Mouse (Mus musculus): Measurements from ENCODE around the gene Olfr1417. TPM values are rescaled to one million over a fixed set of nuclear protein-coding genes. Genes with fewer than 3 reads are reported as not detected.
"Not testable (repeated sequence)": the region's sequence is repeated elsewhere in the genome, so short reads cannot be mapped to it uniquely, and the experiment has no call there.

Gene Olfr1417
- not detected in 2 replicates for total RNA-seq (2014; fragmentation: Nextera tagmentation)
- total RNA-seq (2017) = 0.05 and 0.29 TPM in 2 replicates
- not detected in 2 replicates for polyA plus RNA-seq (2012)

DNA sequence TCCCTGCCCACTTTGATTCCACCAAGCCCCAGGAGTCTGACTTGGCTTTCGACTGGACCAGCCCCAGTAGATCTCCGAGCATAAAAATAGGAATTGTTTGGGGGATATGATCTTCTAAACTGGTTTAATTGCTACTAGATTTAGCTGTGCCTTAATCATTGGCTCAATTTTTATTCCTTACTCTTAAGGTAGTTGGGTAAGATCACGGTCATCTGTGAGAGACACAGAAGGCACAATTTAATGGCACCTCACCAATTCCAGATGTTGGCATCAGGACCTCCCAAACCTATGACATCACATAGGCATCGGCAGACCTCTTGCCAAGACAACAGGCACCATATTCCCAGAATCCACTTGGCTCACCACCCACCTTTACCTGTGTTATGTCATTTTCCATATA, at the start of gene Olfr1417:
Gene Olfr1417, minus strand, starts transcription at position 101 of the 400 bp plus-strand sequence.
- Histone ChIP-seq H3K9me3 (replicated peaks) (no peaks in the 10 kb centered on the region), H3K36me3 (replicated peaks) (no peaks in the 10 kb centered on the region), H3K27me3 (ENCODE audit: insufficient read depth, low read length) (no peaks in the 10 kb centered on the region; the same call in 1 of the 2 replicates), H3K4me3 (ENCODE audit: low read depth, low read length) (no peak within 1 kb of the TSS), H3K4me1 (ENCODE audit: insufficient read depth, low read depth, low read length) (no peaks in the 10 kb centered on the region)
- no peak for TF ChIP-seq POLR2AphosphoS5 (IDR thresholded peaks at IDR 0.05; ENCODE audit: insufficient replicate concordance, low read depth, low read length)
- no peak for DNase-seq (ENCODE audit: low spot score)
- ATAC-seq (ENCODE audit: extremely low read depth, insufficient number of reproducible peaks, low FRiP score, poor library complexity, severe bottlenecking) = no peak

DNA sequence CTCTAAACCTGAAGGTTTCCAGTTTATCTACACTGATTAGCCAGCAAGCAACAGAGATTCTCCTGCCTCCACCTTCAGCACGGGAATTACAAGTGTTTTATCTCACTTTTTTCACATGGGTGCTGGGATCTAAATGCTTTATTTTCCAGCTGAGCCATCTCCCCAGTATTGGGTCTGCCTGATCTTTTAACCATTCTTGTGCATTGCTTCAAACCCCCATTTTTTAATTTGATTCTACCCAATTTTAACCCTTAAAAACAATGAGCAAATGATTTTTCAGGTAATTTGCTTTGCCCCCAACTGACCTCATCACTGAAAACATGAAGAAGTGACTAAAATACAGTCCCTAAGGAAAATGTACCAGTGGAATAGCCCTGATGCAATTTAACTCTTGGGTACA, 47.2 kb upstream of the Olfr1417 start, which contains the start of gene Olfr1420:
Gene Olfr1420, plus strand, starts transcription at position 301 of the 400 bp plus-strand sequence.
- Histone ChIP-seq H3K36me3 (replicated peaks) (no peaks in the 10 kb centered on the region), H3K9me3 (replicated peaks) (no peaks in the 10 kb centered on the region), H3K4me1 (ENCODE audit: insufficient read depth, low read depth, low read length) (no peaks in the 10 kb centered on the region), H3K27me3 (ENCODE audit: insufficient read depth, low read length) (peaks cover 4% of the 10 kb centered on the region), H3K4me3 (ENCODE audit: low read depth, low read length) (no peak within 1 kb of the TSS)
- TF ChIP-seq CTCF (IDR thresholded peaks at IDR 0.05; ENCODE audit: low read depth, low read length) (no peak), TAL1 (conservative IDR thresholded peaks at IDR 0.05; ENCODE audit: low read depth, low read length) (no peak), POLR2AphosphoS5 (IDR thresholded peaks at IDR 0.05; ENCODE audit: insufficient replicate concordance, low read depth, low read length) (no peak), GATA1 (IDR thresholded peaks at IDR 0.05; ENCODE audit: borderline replicate concordance, low read length) (no peak), GATA2 (IDR thresholded peaks at IDR 0.05; ENCODE audit: borderline replicate concordance, low read depth, low read length) (no peak)
- no peak for DNase-seq (ENCODE audit: low spot score)
- ATAC-seq (ENCODE audit: extremely low read depth, insufficient number of reproducible peaks, low FRiP score, poor library complexity, severe bottlenecking) = no peak

DNA sequence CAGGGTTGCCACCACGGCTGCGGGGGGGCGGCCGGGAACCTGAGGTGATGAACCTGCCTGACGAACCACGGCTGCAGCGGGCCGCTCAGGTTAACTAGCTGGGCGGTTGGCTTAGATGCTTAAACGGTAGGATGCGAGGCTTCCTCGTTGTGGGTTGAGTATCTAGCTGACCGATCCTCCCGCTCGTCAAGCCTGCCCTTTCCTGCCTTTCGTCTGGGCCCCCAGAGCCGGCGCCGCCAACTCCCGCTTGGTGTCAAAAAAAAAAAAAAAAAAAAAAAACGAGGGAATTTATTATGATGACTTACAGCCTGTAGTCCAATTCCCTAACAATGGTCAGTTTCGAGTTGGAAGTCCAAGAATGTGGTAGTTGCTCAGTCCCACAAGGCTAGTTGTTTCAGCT, 39.4 kb upstream of the Olfr1417 start:
- not testable (repeated sequence) for DNase-seq (ENCODE audit: low spot score); ATAC-seq (ENCODE audit: extremely low read depth, insufficient number of reproducible peaks, low FRiP score, poor library complexity, severe bottlenecking); H3K36me3 ChIP-seq (replicated peaks); H3K9me3 ChIP-seq (replicated peaks); H3K27me3 ChIP-seq (ENCODE audit: insufficient read depth, low read length); H3K4me3 ChIP-seq (ENCODE audit: low read depth, low read length); H3K4me1 ChIP-seq (ENCODE audit: insufficient read depth, low read depth, low read length)

DNA sequence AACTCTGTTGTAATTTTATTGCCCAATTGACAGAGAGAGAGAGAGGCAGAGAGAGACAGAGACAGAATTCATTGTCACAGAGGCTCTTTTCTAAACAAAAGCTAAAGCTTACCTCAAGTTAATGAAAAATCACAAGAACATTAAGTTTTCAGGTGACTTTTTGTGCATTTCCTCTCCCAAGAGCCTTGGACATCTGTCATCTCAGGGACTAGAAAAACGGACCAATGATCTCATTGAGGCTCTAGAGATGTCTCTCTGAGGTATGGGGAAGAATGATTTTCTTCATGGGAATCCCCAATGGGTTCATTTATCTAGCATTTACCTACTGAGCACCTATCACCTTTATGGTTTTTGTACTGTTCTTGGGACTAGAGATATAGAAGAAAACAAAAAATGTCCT, 36.0 kb upstream of the Olfr1417 start, which contains the start of gene Olfr1419:
Gene Olfr1419, minus strand, starts transcription at position 101 of the 400 bp plus-strand sequence.
- ATAC-seq (ENCODE audit: extremely low read depth, insufficient number of reproducible peaks, low FRiP score, poor library complexity, severe bottlenecking) (no peak), DNase-seq (ENCODE audit: low spot score) (no peak)
- Histone ChIP-seq H3K4me3 (ENCODE audit: low read depth, low read length) (no peak within 1 kb of the TSS), H3K27me3 (ENCODE audit: insufficient read depth, low read length) (peaks cover 5% of the 10 kb centered on the region), H3K9me3 (replicated peaks) (no peaks in the 10 kb centered on the region), H3K36me3 (replicated peaks) (no peaks in the 10 kb centered on the region), H3K4me1 (ENCODE audit: insufficient read depth, low read depth, low read length) (no peaks in the 10 kb centered on the region; the same call in 1 of the 2 replicates)
- no peak for TF ChIP-seq POLR2AphosphoS5 (IDR thresholded peaks at IDR 0.05; ENCODE audit: insufficient replicate concordance, low read depth, low read length)
- TF ChIP-seq GATA2 (IDR thresholded peaks at IDR 0.05; ENCODE audit: borderline replicate concordance, low read depth, low read length) = no peak
- no peak for TF ChIP-seq CTCF (IDR thresholded peaks at IDR 0.05; ENCODE audit: low read depth, low read length)
- no peak for TF ChIP-seq GATA1 (IDR thresholded peaks at IDR 0.05; ENCODE audit: borderline replicate concordance, low read length)
- no peak for TF ChIP-seq TAL1 (conservative IDR thresholded peaks at IDR 0.05; ENCODE audit: low read depth, low read length)

DNA sequence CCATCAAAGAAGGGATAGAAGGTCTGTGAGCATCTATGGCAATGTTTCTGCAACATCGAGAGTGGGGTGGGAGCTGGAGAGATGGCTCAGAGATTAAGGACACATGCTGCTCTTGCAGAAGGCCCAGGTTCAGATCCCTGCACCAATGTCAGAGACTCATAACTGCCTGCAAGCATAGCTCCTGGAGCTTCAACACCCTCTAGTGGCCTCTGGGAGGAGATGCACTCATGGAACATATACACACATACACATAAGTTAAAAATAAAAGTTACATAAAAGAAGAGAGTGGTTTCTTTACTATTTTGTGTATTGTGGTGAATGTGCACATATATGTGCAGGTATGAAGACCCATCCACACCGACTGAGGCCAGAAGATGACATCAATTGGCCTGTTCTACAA, 28.8 kb upstream of the Olfr1417 start:
- no peak for DNase-seq (ENCODE audit: low spot score)
- ATAC-seq (ENCODE audit: extremely low read depth, insufficient number of reproducible peaks, low FRiP score, poor library complexity, severe bottlenecking) = no peak
- Histone ChIP-seq H3K9me3 (replicated peaks) (0 out of 2 replicates have a peak, but pooled peaks cover 2% of the 10 kb centered on the region), H3K4me1 (ENCODE audit: insufficient read depth, low read depth, low read length) (no peaks in the 10 kb centered on the region), H3K27me3 (ENCODE audit: insufficient read depth, low read length) (no peaks in the 10 kb centered on the region), H3K4me3 (ENCODE audit: low read depth, low read length) (no peak overlapping the region), H3K36me3 (replicated peaks) (no peaks in the 10 kb centered on the region)
- TF ChIP-seq GATA1 (IDR thresholded peaks at IDR 0.05; ENCODE audit: borderline replicate concordance, low read length) = no peak
- TF ChIP-seq GATA2 (IDR thresholded peaks at IDR 0.05; ENCODE audit: borderline replicate concordance, low read depth, low read length) = no peak
- TF ChIP-seq CTCF (IDR thresholded peaks at IDR 0.05; ENCODE audit: low read depth, low read length) = no peak
- TF ChIP-seq POLR2AphosphoS5 (IDR thresholded peaks at IDR 0.05; ENCODE audit: insufficient replicate concordance, low read depth, low read length) = no peak
- TF ChIP-seq TAL1 (conservative IDR thresholded peaks at IDR 0.05; ENCODE audit: low read depth, low read length) = no peak

DNA sequence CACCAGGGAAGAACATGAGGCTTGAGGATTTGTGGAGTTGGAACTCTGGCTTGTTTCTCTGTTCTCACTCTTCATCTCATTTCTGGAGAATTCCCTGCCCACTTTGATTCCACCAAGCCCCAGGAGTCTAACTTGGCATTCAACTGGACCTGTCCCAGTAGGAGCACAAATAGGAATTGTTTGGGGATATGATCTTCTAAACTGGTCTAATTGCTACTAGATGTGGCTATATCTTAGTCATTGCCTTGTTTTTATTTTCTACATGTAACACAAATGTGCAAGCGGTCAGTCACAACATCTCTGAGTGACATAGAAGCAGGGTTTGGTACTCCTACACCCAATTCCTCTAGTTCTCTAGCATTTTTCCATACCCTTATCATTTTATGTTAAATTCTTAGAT, 21.9 kb upstream of the Olfr1417 start, which contains the start of gene Olfr1418:
Gene Olfr1418, minus strand, starts transcription at position 101 of the 400 bp plus-strand sequence.
- Histone ChIP-seq H3K27me3 (ENCODE audit: insufficient read depth, low read length) (no peaks in the 10 kb centered on the region), H3K4me1 (ENCODE audit: insufficient read depth, low read depth, low read length) (no peaks in the 10 kb centered on the region), H3K4me3 (ENCODE audit: low read depth, low read length) (no peak within 1 kb of the TSS), H3K9me3 (replicated peaks) (no peaks in the 10 kb centered on the region), H3K36me3 (replicated peaks) (no peaks in the 10 kb centered on the region)
- no peak for DNase-seq (ENCODE audit: low spot score)
- TF ChIP-seq POLR2AphosphoS5 (IDR thresholded peaks at IDR 0.05; ENCODE audit: insufficient replicate concordance, low read depth, low read length) (no peak), GATA1 (IDR thresholded peaks at IDR 0.05; ENCODE audit: borderline replicate concordance, low read length) (no peak), CTCF (IDR thresholded peaks at IDR 0.05; ENCODE audit: low read depth, low read length) (no peak), TAL1 (conservative IDR thresholded peaks at IDR 0.05; ENCODE audit: low read depth, low read length) (no peak), GATA2 (IDR thresholded peaks at IDR 0.05; ENCODE audit: borderline replicate concordance, low read depth, low read length) (no peak)
- ATAC-seq (ENCODE audit: extremely low read depth, insufficient number of reproducible peaks, low FRiP score, poor library complexity, severe bottlenecking) = no peak

DNA sequence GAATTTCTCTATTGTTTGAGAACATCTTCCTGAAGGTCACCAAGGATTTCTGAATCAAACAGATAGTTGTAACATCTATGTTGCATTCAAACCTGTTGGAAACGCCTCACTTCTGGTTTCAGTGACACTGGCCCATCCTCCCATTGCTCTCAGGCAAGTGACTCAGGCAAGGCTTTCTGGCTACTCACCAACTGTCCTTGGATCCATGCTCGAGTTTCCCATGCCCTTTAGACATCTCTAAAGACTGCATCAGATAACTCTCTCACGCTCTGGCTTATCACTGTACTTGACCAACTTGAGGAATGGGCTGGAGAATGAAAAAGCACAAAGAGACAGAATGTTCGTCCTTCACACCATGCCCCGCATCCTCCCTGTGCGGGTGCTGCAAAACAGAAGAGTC, 17.5 kb upstream of the Olfr1417 start:
- H3K4me1 ChIP-seq (ENCODE audit: insufficient read depth, low read depth, low read length) = no peaks in the 10 kb centered on the region
- no peak for ATAC-seq (ENCODE audit: extremely low read depth, insufficient number of reproducible peaks, low FRiP score, poor library complexity, severe bottlenecking)
- no peak overlapping the region for H3K4me3 ChIP-seq (ENCODE audit: low read depth, low read length)
- H3K9me3 ChIP-seq (replicated peaks) = no peaks in the 10 kb centered on the region
- H3K36me3 ChIP-seq (replicated peaks) = no peaks in the 10 kb centered on the region
- DNase-seq (ENCODE audit: low spot score) = no peak
- H3K27me3 ChIP-seq (ENCODE audit: insufficient read depth, low read length) = peaks cover 3% of the 10 kb centered on the region; the same call in 1 of the 2 replicates
- TF ChIP-seq GATA2 (IDR thresholded peaks at IDR 0.05; ENCODE audit: borderline replicate concordance, low read depth, low read length) (no peak), GATA1 (IDR thresholded peaks at IDR 0.05; ENCODE audit: borderline replicate concordance, low read length) (no peak), POLR2AphosphoS5 (IDR thresholded peaks at IDR 0.05; ENCODE audit: insufficient replicate concordance, low read depth, low read length) (no peak), CTCF (IDR thresholded peaks at IDR 0.05; ENCODE audit: low read depth, low read length) (no peak), TAL1 (conservative IDR thresholded peaks at IDR 0.05; ENCODE audit: low read depth, low read length) (no peak)

Measured in G1E (cell line).